Mouse (Mus musculus): ENCODE data around the gene Adssl1. TPM values are rescaled to one million over a fixed set of nuclear protein-coding genes. Genes with fewer than 3 reads are reported as not detected.

The Adssl1 gene
- total and polyA plus RNA-seq, 3 experiments: 58.2 to 63.9 TPM; not detected in 1

DNA sequence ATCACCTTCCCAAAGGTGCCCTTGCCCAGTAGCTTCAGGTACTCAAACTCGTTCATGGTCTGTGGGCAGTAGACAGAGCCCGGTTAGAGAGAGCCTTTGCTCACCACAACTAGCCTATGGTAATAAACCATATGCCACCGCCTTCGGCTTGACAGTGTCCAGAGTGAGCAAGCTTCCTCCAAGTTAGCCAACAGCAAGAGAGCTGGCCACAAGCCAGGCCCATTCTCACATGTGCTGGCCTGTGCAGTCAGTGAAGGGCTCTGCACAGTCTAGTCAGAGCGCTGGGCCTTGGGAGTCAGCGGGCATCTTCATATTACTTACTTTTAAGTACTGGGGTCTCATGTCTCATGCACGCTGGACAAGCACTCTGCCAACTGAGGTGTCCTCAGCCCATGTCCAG lies 38.8 kb downstream of the Adssl1 start:
- peaks cover 0 to 51% of the 10 kb centered on the region in 2 experiments; a peak in 2 of 4 replicates for H3K36me3 ChIP-seq (ENCODE audit: control insufficient read depth in 1 of 2, insufficient read depth in 2 of 2, low read length in 2 of 2)
- H3K4me3 ChIP-seq (ENCODE audit: control insufficient read depth in 1 of 2, insufficient read depth in 1 of 2, low read depth in 2 of 2, low read length in 2 of 2): no peak overlapping the region
- H3K27ac ChIP-seq (ENCODE audit: control insufficient read depth, low read depth, low read length): no peak overlapping the region
- no peaks in the 10 kb centered on the region for H3K27me3 ChIP-seq (ENCODE audit: control insufficient read depth in 1 of 2, insufficient read depth in 2 of 2, low read length in 2 of 2)
- TF ChIP-seq UBTF (IDR thresholded peaks at IDR 0.05; ENCODE audit: borderline replicate concordance, insufficient read depth, low read depth, low read length) (no peak), KAT2A (conservative IDR thresholded peaks at IDR 0.05; ENCODE audit: low read depth, low read length) (no peak), MYC (IDR thresholded peaks at IDR 0.05; ENCODE audit: low read depth, low read length) (no peak), MEF2A (IDR thresholded peaks at IDR 0.05; ENCODE audit: extremely low read depth, insufficient replicate concordance, low read depth, low read length, poor library complexity, severe bottlenecking) (no peak), ELF1 (IDR thresholded peaks at IDR 0.05; ENCODE audit: low read depth, low read length) (no peak), GABPA (IDR thresholded peaks at IDR 0.05; ENCODE audit: low read depth, low read length) (no peak), GATA1 (IDR thresholded peaks at IDR 0.05; ENCODE audit: low read depth, low read length) (no peak), ETS1 (IDR thresholded peaks at IDR 0.05; ENCODE audit: low read depth, low read length) (no peak), POLR2AphosphoS2 (IDR thresholded peaks at IDR 0.05; ENCODE audit: low read length) (no peak), MAFK (IDR thresholded peaks at IDR 0.05; ENCODE audit: borderline replicate concordance, low read depth, low read length) (no peak), RAD21 (IDR thresholded peaks at IDR 0.05; ENCODE audit: low read depth, low read length) (no peak)
- no peaks in the 10 kb centered on the region for H3K4me1 ChIP-seq (ENCODE audit: control insufficient read depth in 1 of 2, insufficient read depth in 2 of 2, low read length in 2 of 2)
- no peaks in the 10 kb centered on the region for H3K9me3 ChIP-seq (replicated peaks; ENCODE audit: insufficient read depth, low read length)
- no peaks in the 10 kb centered on the region; the same call in 1 of the 2 replicates for H3K79me2 ChIP-seq (ENCODE audit: control insufficient read depth, insufficient read depth, low read length, poor library complexity)
- H3K9ac ChIP-seq (ENCODE audit: control insufficient read depth, low read depth, low read length, poor library complexity, severe bottlenecking): no peak overlapping the region
- DNase-seq (ENCODE audit: low read depth, low spot score): no peak

DNA sequence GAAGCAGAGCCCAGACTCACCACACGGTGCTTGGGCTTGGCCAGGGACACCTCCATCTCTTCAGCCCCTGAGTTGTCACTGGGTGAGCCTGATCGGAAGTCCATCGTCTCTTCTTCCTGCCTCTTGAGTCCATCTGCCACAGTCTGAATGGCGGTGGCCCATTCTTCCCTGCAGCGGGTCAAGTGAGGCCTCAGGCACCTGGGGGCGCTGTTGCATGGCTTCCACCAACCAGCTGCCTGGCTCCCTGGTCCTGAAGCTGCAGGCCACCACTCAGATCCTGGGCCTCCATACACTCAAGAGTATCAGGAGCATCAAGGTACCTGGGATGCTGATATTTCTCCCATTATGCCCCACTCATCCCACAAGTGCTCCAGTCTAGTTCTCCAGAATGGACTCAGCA lies 39.3 kb downstream of the Adssl1 start:
- Histone ChIP-seq H3K4me1 (ENCODE audit: control insufficient read depth in 1 of 2, insufficient read depth in 2 of 2, low read length in 2 of 2) (no peaks in the 10 kb centered on the region), H3K36me3 (ENCODE audit: control insufficient read depth in 1 of 2, insufficient read depth in 2 of 2, low read length in 2 of 2) (peaks cover 0 to 55% of the 10 kb centered on the region in 2 experiments; a peak in 2 of 4 replicates), H3K27me3 (ENCODE audit: control insufficient read depth in 1 of 2, insufficient read depth in 2 of 2, low read length in 2 of 2) (no peaks in the 10 kb centered on the region), H3K9ac (ENCODE audit: control insufficient read depth, low read depth, low read length, poor library complexity, severe bottlenecking) (no peak overlapping the region), H3K27ac (ENCODE audit: control insufficient read depth, low read depth, low read length) (no peak overlapping the region), H3K4me3 (ENCODE audit: control insufficient read depth in 1 of 2, insufficient read depth in 1 of 2, low read depth in 2 of 2, low read length in 2 of 2) (no peak overlapping the region), H3K79me2 (ENCODE audit: control insufficient read depth, insufficient read depth, low read length, poor library complexity) (peaks cover 3% of the 10 kb centered on the region; the same call in 1 of the 2 replicates), H3K9me3 (replicated peaks; ENCODE audit: insufficient read depth, low read length) (no peaks in the 10 kb centered on the region)
- DNase-seq (ENCODE audit: low read depth, low spot score): peak; percentile 63
- TF ChIP-seq CHD1 (IDR thresholded peaks at IDR 0.05; ENCODE audit: low read depth, low read length) (no peak), SMC3 (IDR thresholded peaks at IDR 0.05; ENCODE audit: low read depth, low read length) (peak; percentile 61), RAD21 (IDR thresholded peaks at IDR 0.05; ENCODE audit: low read depth, low read length) (peak; percentile 54), CTCF (IDR thresholded peaks at IDR 0.05 in 2 of 3, conservative IDR thresholded peaks at IDR 0.05 in 1 of 3; ENCODE audit: control insufficient read depth in 1 of 3, insufficient read depth in 1 of 3, low read depth in 2 of 3, low read length in 3 of 3, poor library complexity in 1 of 3, severe bottlenecking in 1 of 3) (peak; percentile 74 to 93 (median 88)), RCOR1 (IDR thresholded peaks at IDR 0.05; ENCODE audit: low read depth, low read length) (no peak), E2F4 (IDR thresholded peaks at IDR 0.05; ENCODE audit: borderline replicate concordance, low read depth, low read length) (no peak), ZC3H11A (IDR thresholded peaks at IDR 0.05; ENCODE audit: low read depth, low read length) (no peak; the same call in 1 of the 2 replicates), NELFE (IDR thresholded peaks at IDR 0.05; ENCODE audit: low read depth, low read length) (no peak), MAX (IDR thresholded peaks at IDR 0.05; ENCODE audit: low read length) (no peak), ELF1 (IDR thresholded peaks at IDR 0.05; ENCODE audit: low read depth, low read length) (no peak), POLR2AphosphoS2 (IDR thresholded peaks at IDR 0.05; ENCODE audit: low read length) (0 out of 2 replicates have a peak, but pooled peaks have one; percentile 10), POLR2AphosphoS5 (IDR thresholded peaks at IDR 0.05; ENCODE audit: borderline replicate concordance, low read depth, low read length) (no peak), TAL1 (IDR thresholded peaks at IDR 0.05; ENCODE audit: low read length) (no peak), MXI1 (IDR thresholded peaks at IDR 0.05; ENCODE audit: low read depth, low read length) (no peak), ZNF384 (IDR thresholded peaks at IDR 0.05; ENCODE audit: low read depth, low read length) (no peak), JUND (IDR thresholded peaks at IDR 0.05; ENCODE audit: low read depth, low read length) (no peak), TCF12 (IDR thresholded peaks at IDR 0.05; ENCODE audit: low read depth, low read length) (no peak)
